In genomic region chr10:44939403-44939802, GRCm38 (mm10) we compare ENCODE assay signal across 12 mouse cellular contexts.
"Had no signal": no experiment of that assay in that cellular context is flagged by ENCODE, and none has a peak within 500 bp of the region (broad histone marks: within the 10 kb centered on the region; RNA-seq: fewer than 3 reads in every experiment).

No protein-coding gene starts in this region.

- H3K9me3 ChIP-seq: limb, embryonic 13.5 days; midbrain, embryonic 10.5 days; neural tube, embryonic 15.5 days had no signal

- DNase-seq: kidney, postnatal 25 days; layer of hippocampus, postnatal 36 days; lung, adult 18-20 months; lung, postnatal 36 days; midbrain, embryonic 14.5 days; thymus, adult 18-20 months; thymus, postnatal 14 days had no signal

- H3K36me3 ChIP-seq: limb, embryonic 13.5 days; midbrain, embryonic 10.5 days; neural tube, embryonic 15.5 days had no signal

- H3K27me3 ChIP-seq: limb, embryonic 13.5 days; neural tube, embryonic 15.5 days had no signal

- H3K4me3 ChIP-seq: limb, embryonic 13.5 days; midbrain, embryonic 10.5 days; myocyte; neural tube, embryonic 15.5 days had no signal

- H3K4me2 ChIP-seq: limb, embryonic 13.5 days; neural tube, embryonic 15.5 days had no signal

- H3K9ac ChIP-seq: limb, embryonic 13.5 days; liver, embryonic 14.5 days; neural tube, embryonic 15.5 days had no signal

- H3K4me1 ChIP-seq: limb, embryonic 13.5 days; midbrain, embryonic 10.5 days; neural tube, embryonic 15.5 days had no signal

- H3K27ac ChIP-seq: limb, embryonic 13.5 days; liver, embryonic 14.5 days; midbrain, embryonic 10.5 days; neural tube, embryonic 15.5 days had no signal
